Mouse (Mus musculus) layer of hippocampus, adult 2 months (tissue): ENCODE measurements around the gene Gab2. TPM values are rescaled to one million over a fixed set of nuclear protein-coding genes. Genes with fewer than 3 reads are reported as not detected.

ENCODE experiments used
- DNase-seq, 2 experiments: peaks; one replicate each; pipeline ENCODE4 v3.0.0; 2022; ENCODE audit warnings: low spot score in 2 of 2
- H3K27ac ChIP-seq: fragments of 200-600 bp; 2 replicates; pipeline ENCODE4 v1.8.1; 2022
- H3K4me3 ChIP-seq: fragments of 200-600 bp; 2 replicates; pipeline ENCODE4 v1.8.1; 2022; ENCODE audit warnings: mild to moderate bottlenecking
- CTCF ChIP-seq: fragments of 200-600 bp; conservative IDR thresholded peaks from 2 replicates; pipeline ENCODE4 v1.8.1; 2022; ENCODE audit warnings: antibody characterized with exemption, mild to moderate bottlenecking, moderate library complexity
- total RNA-seq, 2 experiments: library from RNA; stranded (reverse); gene quantifications; 2 replicates each; pipeline ENCODE4 v1.2.3; 2021

Gene Gab2
- total RNA-seq, 2 experiments from 2014 or later: 12.2 to 13.6 TPM

DNA sequence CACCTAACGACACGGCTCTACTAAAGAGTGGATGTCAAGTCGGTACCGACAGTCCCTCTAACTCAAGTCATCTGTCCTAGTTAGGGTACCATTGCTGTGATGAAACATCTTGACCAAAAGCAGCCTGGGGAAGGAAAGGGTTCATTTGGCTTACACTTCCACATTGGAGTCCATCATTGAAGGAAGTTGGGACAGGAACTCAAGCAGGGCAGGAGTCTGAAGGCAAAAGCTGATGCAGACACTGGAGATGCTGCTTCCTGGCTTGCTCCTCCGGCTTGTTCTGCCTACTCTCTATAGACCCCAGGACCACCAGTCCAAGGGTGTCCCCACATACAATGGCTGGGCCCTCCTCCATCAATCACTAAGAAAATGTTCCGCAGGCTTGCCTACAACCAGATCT, 234.3 kb downstream of the Gab2 start:
- DNase-seq: no peak
- no peak overlapping the region for H3K4me3 ChIP-seq
- no peak for TF ChIP-seq CTCF

DNA sequence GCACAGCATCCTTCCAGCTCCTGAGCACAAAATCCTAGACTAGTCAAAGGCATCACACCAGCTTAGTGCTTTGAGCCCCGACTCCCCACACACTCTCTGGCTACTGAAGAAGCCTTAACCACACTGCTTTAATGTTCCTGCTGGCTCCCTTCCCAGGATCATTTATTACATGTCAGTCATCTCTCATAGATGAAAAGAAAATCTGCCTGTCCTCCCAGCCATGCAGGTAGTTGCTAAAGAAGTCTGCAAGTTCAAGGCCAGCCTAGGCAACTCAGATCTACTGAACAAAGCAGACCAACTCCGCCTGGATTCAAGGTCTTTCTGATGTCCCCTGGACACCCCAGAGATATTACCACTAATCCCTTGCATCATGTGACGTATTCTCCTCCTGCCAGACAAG, 236.3 kb downstream of the Gab2 start:
- no peak overlapping the region for H3K4me3 ChIP-seq
- no peak for DNase-seq
- H3K27ac ChIP-seq: no peak overlapping the region
- no peak for TF ChIP-seq CTCF

More for the DNA sequence above, 234.3 kb downstream of the Gab2 start:
- H3K27ac ChIP-seq: no peak overlapping the region

DNA sequence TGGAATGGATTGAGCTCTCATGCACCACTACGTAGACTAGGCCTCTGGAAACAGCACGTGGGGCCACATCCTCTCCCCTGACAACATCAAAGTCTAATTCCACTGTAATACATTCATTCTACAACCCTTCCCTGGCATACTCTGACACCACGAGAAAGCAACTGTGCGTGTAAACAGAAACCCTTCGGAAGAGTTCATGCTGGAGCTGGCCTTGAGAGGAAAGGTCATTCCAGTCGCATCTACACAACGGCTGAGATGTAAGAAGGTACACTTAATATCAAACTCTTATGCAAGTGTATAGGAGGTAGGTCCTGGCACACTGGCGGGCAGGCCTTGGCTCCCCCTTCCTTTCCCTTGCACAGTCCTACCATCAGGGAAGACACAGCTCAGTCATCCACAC, 243.0 kb downstream of the Gab2 start:
- TF ChIP-seq CTCF: no peak
- Histone ChIP-seq H3K27ac (no peak overlapping the region), H3K4me3 (no peak overlapping the region)
- no peak for DNase-seq

DNA sequence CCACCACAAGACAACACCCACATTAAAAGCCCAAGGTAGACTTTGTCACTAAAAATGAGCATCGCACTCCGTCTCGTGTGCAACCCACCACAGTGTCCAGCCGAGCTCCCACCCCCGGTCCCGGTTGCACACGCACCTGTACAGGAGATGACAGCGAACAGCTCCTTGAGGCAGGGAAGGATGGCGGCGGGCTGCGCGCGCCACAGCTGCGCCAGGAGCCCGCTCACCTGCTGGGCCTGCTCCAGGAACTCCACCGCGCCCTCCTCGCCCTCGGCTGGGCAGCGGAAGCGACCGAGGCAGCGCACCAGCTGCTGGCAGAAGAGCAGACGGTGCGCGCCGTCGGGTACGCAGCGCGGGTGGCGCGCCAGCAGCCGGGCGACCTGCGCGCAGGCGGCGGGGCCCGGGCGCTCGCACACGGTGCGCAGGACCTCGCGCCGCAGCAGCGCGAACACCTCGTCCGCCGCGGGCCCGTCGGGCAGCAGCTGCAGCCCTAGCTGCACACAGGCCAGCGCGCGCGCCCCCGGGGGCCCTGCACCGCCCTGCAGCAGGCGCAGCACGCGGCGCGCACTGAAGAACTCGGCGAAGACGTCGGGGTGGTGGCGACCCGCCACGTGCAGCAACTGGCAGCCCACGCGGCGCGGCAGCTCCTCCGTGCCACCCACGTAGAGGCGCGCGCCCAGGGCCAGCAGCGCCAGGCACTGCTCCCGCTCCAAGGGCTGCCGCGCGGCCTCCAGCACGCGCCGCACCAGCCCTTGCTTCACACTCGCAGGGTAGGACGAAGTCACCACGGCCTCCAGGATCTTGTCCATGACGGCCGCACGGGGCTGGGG, 244.0 kb downstream of the Gab2 start:
- H3K4me3 ChIP-seq: no peak overlapping the region
- H3K27ac ChIP-seq: no peak overlapping the region
- TF ChIP-seq CTCF: no peak
- peak in 1 of 2 experiments; percentile 24 for DNase-seq

DNA sequence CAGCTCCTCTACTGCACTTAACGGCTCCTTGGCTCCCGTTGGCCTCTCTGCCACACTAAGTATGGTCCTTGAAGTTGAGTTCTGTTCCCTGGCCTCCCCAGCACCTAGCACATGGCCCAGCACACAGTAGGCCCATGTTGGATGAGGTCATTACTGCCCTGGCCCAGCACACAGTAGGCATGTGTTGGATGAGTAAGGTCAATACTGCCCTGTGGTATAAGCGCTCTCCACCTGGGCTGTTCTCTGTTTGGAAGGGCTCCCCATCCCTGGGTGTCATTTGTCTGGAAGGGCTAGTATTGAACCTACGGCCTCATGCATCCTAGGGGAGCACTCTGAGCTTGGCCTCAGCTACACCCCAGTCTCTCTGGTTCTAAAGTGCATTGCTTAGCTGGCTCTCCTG, 246.0 kb downstream of the Gab2 start:
- no peak for DNase-seq
- TF ChIP-seq CTCF: no peak
- Histone ChIP-seq H3K27ac (no peak overlapping the region), H3K4me3 (no peak overlapping the region)

DNA sequence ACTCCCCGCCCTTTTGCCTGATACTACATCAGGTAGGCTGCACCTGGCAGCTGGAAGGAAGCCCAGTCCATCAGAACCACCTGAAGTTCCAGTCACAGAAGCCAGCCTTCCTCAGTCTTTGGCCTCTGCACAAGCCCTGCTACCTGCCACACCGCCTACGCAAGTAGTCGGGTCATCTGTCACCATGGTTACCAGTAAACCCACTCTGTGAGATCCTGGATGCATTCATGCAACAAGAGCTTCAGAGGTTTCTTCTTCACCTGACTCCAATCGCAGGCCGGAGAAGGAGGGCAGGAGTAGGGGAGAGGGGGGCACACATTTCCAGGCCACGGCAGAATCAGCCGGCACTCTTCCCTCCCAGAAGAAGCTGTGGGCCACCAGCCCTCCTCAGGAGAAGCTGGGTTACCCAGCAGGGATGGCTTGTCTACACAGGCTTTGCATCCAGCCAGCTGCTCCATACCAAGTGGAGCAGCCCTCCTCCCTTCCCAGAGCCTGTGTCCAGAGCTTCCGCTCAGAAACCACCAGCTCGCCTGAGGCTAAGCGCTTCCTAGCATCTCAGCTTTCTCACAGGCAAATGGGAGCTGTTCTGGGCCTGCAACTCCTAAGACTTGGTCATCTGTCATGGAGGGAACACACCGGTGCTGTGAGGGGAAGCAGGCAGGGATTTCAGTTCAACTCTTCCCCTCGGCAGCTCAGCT, 247.7 kb downstream of the Gab2 start:
- no peak for DNase-seq
- no peak overlapping the region for H3K27ac ChIP-seq
- no peak for TF ChIP-seq CTCF
- no peak overlapping the region for H3K4me3 ChIP-seq

DNA sequence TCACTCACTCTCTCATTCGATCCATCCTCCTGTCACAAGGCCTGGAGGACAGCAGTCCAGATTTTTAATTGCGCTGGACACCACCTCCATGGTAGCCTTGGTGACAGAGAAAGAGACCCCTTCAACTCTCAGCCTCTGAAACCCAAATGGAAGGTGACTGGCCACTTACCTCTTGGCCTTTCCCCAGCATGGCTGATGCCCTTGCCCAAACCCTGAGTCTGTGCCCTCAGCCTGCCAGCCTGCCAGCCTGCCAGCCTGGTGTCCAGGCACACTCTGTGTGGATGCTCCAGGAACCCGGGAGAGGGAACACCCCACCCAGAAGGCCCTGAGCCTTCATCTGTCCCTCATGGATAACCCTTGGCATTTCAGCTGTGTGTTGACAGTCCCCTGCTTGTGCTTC, 248.3 kb downstream of the Gab2 start:
- TF ChIP-seq CTCF: no peak
- H3K27ac ChIP-seq: no peak overlapping the region
- DNase-seq: no peak
- H3K4me3 ChIP-seq: no peak overlapping the region

DNA sequence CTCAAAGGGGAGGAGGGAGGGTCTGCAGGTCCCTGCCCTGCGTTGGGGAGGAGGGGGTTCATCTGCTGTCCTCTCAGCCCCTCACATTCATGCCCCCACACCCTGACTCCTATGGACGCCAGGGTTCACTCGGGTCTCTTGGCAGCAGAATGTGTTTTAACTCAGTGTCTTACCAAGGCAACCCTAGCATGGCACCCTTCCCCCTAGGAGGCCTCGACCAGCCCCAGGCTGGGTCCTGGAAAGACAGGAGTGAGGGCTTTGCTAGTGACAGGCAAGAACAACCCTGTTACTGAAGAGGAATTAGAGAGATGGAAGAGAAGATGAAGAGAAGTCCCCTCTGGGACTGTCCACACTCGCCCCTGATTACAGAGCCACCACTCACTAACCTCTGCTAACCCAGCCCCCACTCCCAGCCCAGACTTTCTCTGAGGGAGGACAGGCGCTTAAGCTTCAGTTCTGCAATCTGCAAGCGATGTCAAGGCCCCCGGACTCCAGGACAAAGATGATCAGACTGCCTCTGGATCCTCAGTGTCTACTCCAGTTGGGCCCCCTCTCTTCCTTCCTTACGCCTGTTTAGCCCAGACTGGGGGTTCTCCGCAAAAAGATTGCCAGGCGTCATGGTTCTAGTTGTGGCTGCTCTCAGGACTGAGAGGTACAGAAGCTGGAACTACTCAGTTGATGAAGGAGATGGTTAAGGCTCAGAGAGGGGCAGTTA, 249.7 kb downstream of the Gab2 start:
- Histone ChIP-seq H3K4me3 (peak overlapping the region; percentile 72), H3K27ac (peak overlapping the region; percentile 95; the same call in 1 of the 2 replicates)
- no peak for DNase-seq
- TF ChIP-seq CTCF: no peak

DNA sequence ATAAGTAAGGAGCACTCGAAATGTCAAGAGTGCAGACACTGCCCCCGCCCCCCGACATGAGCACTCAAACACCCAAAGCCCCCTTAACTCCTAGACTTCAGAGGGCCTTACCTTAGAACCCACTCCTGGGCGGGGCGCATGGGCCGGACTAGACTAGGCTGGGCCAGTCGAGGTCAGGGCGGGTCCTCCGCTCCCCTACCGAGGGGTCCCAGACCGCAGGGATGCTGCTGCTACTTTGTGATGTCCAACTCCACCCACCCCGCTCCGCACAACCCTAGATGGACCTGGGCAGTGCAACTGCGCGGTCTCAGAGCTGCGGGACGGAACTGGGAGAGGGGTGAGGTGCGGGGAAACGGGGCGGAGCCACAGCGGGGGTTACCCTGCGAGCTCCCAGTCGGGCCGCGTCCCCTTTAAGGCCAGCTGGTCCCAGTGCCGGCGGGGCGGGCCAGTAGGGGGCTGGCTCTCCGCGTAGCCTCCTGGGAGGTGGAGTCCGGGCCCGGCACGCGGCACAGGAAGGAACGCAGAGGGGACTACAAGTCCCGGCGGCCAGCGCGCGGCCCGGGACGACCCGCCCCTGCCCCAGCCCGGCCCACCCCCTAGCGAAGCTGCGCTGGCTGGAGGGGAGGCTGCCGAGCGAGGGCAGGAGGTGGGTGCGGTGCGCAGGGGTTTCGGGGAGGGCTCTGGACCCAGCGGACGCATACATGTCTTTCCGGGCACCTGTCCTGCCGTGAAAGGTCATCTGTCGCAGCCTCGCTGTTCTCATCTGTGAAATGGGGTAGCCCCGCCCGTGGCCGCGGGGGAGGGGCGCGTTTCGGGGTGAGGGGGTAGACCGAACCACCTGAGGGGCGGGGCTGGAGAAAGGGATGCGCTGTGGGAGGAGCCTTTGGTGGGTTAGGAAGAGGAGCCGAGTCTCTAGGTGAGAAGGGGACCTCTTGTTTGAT, 250.6 kb downstream of the Gab2 start, which contains the start of the genes Usp35 and Kctd21:
TSS of gene Usp35 (minus strand) at position 295 of the 941 bp plus-strand sequence.
TSS of gene Kctd21 (plus strand) at position 602 of the 941 bp plus-strand sequence.
- H3K4me3 ChIP-seq: peak within 1 kb of the TSS; percentile 72
- peak; percentile 95 to 97 for DNase-seq
- peak within 1 kb of the TSS; percentile 95 for H3K27ac ChIP-seq
- TF ChIP-seq CTCF: peak; percentile 65

DNA sequence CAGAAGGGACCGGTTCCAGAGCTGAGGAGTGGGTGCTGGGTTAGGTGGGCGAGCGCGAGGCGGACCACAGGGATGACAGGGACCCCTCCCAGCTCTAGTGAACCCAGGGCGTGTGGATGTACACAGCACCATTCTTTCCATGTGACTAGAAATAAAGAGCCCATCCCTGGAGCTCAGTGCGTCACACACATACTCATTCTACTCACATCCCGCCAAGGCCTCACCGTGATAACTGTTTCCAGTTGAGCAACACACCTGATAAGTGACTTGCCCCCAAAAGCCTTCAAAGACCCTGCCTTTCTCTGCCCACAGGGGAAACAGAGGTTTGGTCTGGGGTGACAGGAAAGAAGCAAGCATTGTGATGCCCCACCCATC, 251.3 kb downstream of the Gab2 start:
- DNase-seq: no peak

DNA sequence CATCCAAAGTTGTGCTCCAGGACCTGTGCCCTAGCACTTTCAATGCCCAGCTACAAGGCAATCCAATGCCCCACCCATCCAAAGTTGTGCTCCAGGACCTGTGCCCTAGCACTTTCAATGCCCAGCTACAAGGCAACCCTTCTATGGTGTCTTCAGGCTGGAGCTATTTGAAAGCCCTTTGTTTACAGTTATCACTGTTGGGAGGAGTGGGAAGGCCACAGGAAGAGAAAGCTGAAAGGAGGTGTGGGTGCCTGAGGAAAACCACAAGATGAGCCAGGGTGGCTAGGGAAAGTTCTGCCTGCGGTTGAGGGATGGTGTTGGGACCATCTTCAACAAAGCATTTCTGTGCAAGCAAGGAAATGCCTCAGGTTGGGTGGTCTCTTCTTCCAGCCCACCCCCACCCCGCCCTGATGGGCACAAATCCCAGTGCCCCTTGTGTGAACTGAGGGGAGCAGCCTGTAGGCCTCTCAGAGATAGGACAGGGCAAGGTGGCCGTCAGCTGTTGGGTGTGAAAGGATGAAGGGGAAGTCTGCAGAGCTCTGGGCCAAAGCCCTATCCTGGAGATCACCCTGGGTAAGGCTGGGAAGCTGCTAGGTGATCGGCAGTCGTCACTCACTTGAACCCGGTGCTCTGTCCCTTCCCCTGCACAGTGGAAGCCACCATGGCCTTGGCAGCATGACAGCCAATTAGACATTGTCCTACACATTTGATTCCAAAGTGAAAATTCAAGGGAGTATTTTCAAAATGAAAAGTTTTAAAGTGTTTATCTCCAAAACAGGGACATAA, 251.9 kb downstream of the Gab2 start:
- Histone ChIP-seq H3K4me3 (peak overlapping the region; percentile 72), H3K27ac (peak overlapping the region; percentile 95; the same call in 1 of the 2 replicates)
- no peak for TF ChIP-seq CTCF
- DNase-seq: no peak

More for the DNA sequence above, 251.3 kb downstream of the Gab2 start:
- Histone ChIP-seq H3K27ac (peak overlapping the region; percentile 95), H3K4me3 (peak overlapping the region; percentile 72)
- no peak for TF ChIP-seq CTCF

DNA sequence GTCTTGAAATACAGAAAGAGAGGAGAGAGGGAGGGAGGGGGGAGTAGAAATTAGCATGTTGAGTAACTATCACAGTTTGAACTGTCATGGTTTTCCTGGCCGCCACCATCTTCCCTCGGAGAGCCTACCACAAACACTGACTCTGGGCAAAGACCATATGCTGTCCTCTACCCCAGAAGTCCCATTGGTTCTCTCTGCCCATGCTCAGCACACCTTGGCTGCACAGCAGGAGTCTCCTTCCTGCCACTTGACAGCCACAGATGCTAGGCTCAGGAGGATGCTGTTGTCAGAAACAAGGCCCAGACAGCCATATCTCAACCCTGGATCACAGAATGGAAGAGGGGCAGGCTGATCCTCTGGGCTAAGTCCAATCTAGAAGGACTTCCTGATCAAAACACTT, 253.0 kb downstream of the Gab2 start:
- Histone ChIP-seq H3K27ac (no peak overlapping the region), H3K4me3 (no peak overlapping the region)
- TF ChIP-seq CTCF: no peak
- no peak for DNase-seq
